Mouse (Mus musculus) embryonic fibroblast, embryonic 13.5 days (primary cell): ENCODE results near the gene Xkr7.

ENCODE experiments used
- CTCF ChIP-seq: IDR thresholded peaks from 2 replicates; pipeline ENCODE4 v1.5.1; 2011; ENCODE audit warnings: mild to moderate bottlenecking, control low read depth, low read length, moderate library complexity, borderline replicate concordance; ENCODE audit not compliant: insufficient read depth
- POLR2A ChIP-seq: IDR thresholded peaks from 2 replicates; pipeline ENCODE4 v1.6.1; 2011; ENCODE audit warnings: low read depth, mild to moderate bottlenecking, control low read depth, low read length, moderate library complexity

DNA sequence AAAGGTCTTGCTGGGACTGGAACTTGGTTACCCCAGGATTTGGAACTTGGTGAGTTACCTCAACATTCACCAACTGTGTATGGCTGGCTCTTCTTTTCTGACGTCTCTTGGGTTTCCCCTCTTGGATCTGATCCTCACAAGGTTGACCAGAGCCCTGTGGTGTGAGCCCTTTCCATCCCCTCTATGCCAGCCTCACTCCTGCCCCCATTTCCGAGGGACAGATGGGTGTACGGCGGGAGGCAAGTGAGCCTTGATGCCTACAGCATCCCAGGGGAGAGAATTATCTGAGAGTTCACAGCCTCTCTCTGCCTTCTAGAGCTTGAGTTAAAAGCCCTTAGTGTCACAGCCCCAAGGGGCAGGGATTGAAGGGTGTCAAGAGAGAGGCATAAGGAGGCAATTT is 4.2 kb upstream of the Xkr7 start:
- TF ChIP-seq POLR2A (no peak), CTCF (no peak)
